Mouse (Mus musculus): ENCODE results near the gene Kmt5c. TPM values are rescaled to one million over a fixed set of nuclear protein-coding genes. Genes with fewer than 3 reads are reported as not detected.
A peak's percentile ranks its signal among the peaks of the same experiment; 100 is the strongest.

The Kmt5c gene
- polyA plus RNA-seq, 1 experiment = 105 TPM

- H3K4me3 ChIP-seq (ENCODE audit: extremely low read depth, insufficient read depth, insufficient read length) = peak overlapping the region; percentile 45
- H3K36me3 ChIP-seq (ENCODE audit: control insufficient read depth, insufficient read depth, low read length) = no peaks in the 10 kb centered on the region
- no peak for DNase-seq (ENCODE audit: low read depth in 1 of 2, low spot score in 2 of 2)
- H3K27me3 ChIP-seq (ENCODE audit: control insufficient read depth, insufficient read depth, low read length) = peaks cover 1% of the 10 kb centered on the region; the same call in 1 of the 2 replicates
- peaks cover 4% of the 10 kb centered on the region for H3K4me1 ChIP-seq (ENCODE audit: control insufficient read depth, insufficient read depth, insufficient read length)
- TF ChIP-seq CTCF (IDR thresholded peaks at IDR 0.05; ENCODE audit: extremely low read depth, insufficient read depth, insufficient read length, insufficient replicate concordance) (no peak), POLR2A (IDR thresholded peaks at IDR 0.05; ENCODE audit: low read depth, low read length) (no peak)
- H3K27ac ChIP-seq (ENCODE audit: insufficient read depth, low read length) = no peak overlapping the region
- 5% methylated on average over 30 of the region's 30 CpGs for WGBS
Observed at GRCm38 (mm10) chr7:4751971-4752820, 12.3 kb downstream of the Kmt5c start.

GRCm38 (mm10) chr7:4752821-4753570 lies 13.1 kb downstream of the Kmt5c start, which contains the start of gene Cox6b2:
Gene Cox6b2 (minus strand): TSS chr7:4753094.
- H3K27ac ChIP-seq (ENCODE audit: insufficient read depth, low read length) = no peak within 1 kb of the TSS
- 9% methylated on average over 24 of the region's 24 CpGs for WGBS

GRCm38 (mm10) chr7:4759670-4760069 lies 19.8 kb downstream of the Kmt5c start:
- Histone ChIP-seq H3K4me3 (ENCODE audit: extremely low read depth, insufficient read depth, insufficient read length) (no peak overlapping the region), H3K36me3 (ENCODE audit: control insufficient read depth, insufficient read depth, low read length) (no peaks in the 10 kb centered on the region), H3K4me1 (ENCODE audit: control insufficient read depth, insufficient read depth, insufficient read length) (no peaks in the 10 kb centered on the region; the same call in 1 of the 2 replicates), H3K27ac (ENCODE audit: insufficient read depth, low read length) (no peak overlapping the region), H3K27me3 (ENCODE audit: control insufficient read depth, insufficient read depth, low read length) (no peaks in the 10 kb centered on the region)
- DNase-seq (ENCODE audit: low read depth in 1 of 2, low spot score in 2 of 2) = no peak
- TF ChIP-seq POLR2A (IDR thresholded peaks at IDR 0.05; ENCODE audit: low read depth, low read length) (no peak), CTCF (IDR thresholded peaks at IDR 0.05; ENCODE audit: extremely low read depth, insufficient read depth, insufficient read length, insufficient replicate concordance) (no peak)
- 55% methylated on average over 1 of the region's 1 CpGs for WGBS

More at GRCm38 (mm10) chr7:4752821-4753570, 13.1 kb downstream of the Kmt5c start, which contains the start of gene Cox6b2:
- peaks cover 1% of the 10 kb centered on the region; the same call in 1 of the 2 replicates for H3K27me3 ChIP-seq (ENCODE audit: control insufficient read depth, insufficient read depth, low read length)
- H3K4me3 ChIP-seq (ENCODE audit: extremely low read depth, insufficient read depth, insufficient read length) = peak within 1 kb of the TSS; percentile 45
- TF ChIP-seq POLR2A (IDR thresholded peaks at IDR 0.05; ENCODE audit: low read depth, low read length) = no peak
- TF ChIP-seq CTCF (IDR thresholded peaks at IDR 0.05; ENCODE audit: extremely low read depth, insufficient read depth, insufficient read length, insufficient replicate concordance) = no peak
- peaks cover 4% of the 10 kb centered on the region for H3K4me1 ChIP-seq (ENCODE audit: control insufficient read depth, insufficient read depth, insufficient read length)
- H3K36me3 ChIP-seq (ENCODE audit: control insufficient read depth, insufficient read depth, low read length) = no peaks in the 10 kb centered on the region
- peak in 1 of 2 experiments; percentile 59 for DNase-seq (ENCODE audit: low read depth in 1 of 2, low spot score in 2 of 2)

- Histone ChIP-seq H3K27ac (ENCODE audit: insufficient read depth, low read length) (no peak overlapping the region), H3K36me3 (ENCODE audit: control insufficient read depth, insufficient read depth, low read length) (no peaks in the 10 kb centered on the region), H3K4me1 (ENCODE audit: control insufficient read depth, insufficient read depth, insufficient read length) (no peaks in the 10 kb centered on the region), H3K4me3 (ENCODE audit: extremely low read depth, insufficient read depth, insufficient read length) (no peak overlapping the region), H3K27me3 (ENCODE audit: control insufficient read depth, insufficient read depth, low read length) (no peaks in the 10 kb centered on the region)
- DNase-seq (ENCODE audit: low read depth in 1 of 2, low spot score in 2 of 2) = no peak
- WGBS = 49% methylated on average over 4 of the region's 4 CpGs
- TF ChIP-seq POLR2A (IDR thresholded peaks at IDR 0.05; ENCODE audit: low read depth, low read length) (no peak), CTCF (IDR thresholded peaks at IDR 0.05; ENCODE audit: extremely low read depth, insufficient read depth, insufficient read length, insufficient replicate concordance) (no peak)
Observed at GRCm38 (mm10) chr7:4764946-4765710, 25.2 kb downstream of the Kmt5c start.

- WGBS = 75% methylated on average over 5 of the region's 5 CpGs
- H3K4me1 ChIP-seq (ENCODE audit: control insufficient read depth, insufficient read depth, insufficient read length) = no peaks in the 10 kb centered on the region
- H3K27me3 ChIP-seq (ENCODE audit: control insufficient read depth, insufficient read depth, low read length) = peaks cover 4% of the 10 kb centered on the region
- no peak for DNase-seq (ENCODE audit: low read depth in 1 of 2, low spot score in 2 of 2)
- TF ChIP-seq POLR2A (IDR thresholded peaks at IDR 0.05; ENCODE audit: low read depth, low read length) = no peak
- H3K36me3 ChIP-seq (ENCODE audit: control insufficient read depth, insufficient read depth, low read length) = no peaks in the 10 kb centered on the region
- no peak within 1 kb of the TSS for H3K4me3 ChIP-seq (ENCODE audit: extremely low read depth, insufficient read depth, insufficient read length)
- no peak within 1 kb of the TSS for H3K27ac ChIP-seq (ENCODE audit: insufficient read depth, low read length)
Observed at GRCm38 (mm10) chr7:4771202-4771601, 31.3 kb downstream of the Kmt5c start, which contains the start of gene Fam71e2. Gene Fam71e2 (minus strand): TSS chr7:4771302.

GRCm38 (mm10) chr7:4776131-4776530 lies 36.2 kb downstream of the Kmt5c start:
- WGBS = 61% methylated on average over 10 of the region's 10 CpGs
- Histone ChIP-seq H3K27ac (ENCODE audit: insufficient read depth, low read length) (no peak overlapping the region), H3K4me1 (ENCODE audit: control insufficient read depth, insufficient read depth, insufficient read length) (no peaks in the 10 kb centered on the region), H3K27me3 (ENCODE audit: control insufficient read depth, insufficient read depth, low read length) (peaks cover 17% of the 10 kb centered on the region), H3K36me3 (ENCODE audit: control insufficient read depth, insufficient read depth, low read length) (no peaks in the 10 kb centered on the region), H3K4me3 (ENCODE audit: extremely low read depth, insufficient read depth, insufficient read length) (no peak overlapping the region)
- TF ChIP-seq CTCF (IDR thresholded peaks at IDR 0.05; ENCODE audit: extremely low read depth, insufficient read depth, insufficient read length, insufficient replicate concordance) (no peak), POLR2A (IDR thresholded peaks at IDR 0.05; ENCODE audit: low read depth, low read length) (no peak)
- no peak for DNase-seq (ENCODE audit: low read depth in 1 of 2, low spot score in 2 of 2)
